ENCODE assay signal across 19 mouse cellular contexts in genomic region chr15:99861536-99861935, GRCm38 (mm10). TPM values are rescaled to one million over a fixed set of nuclear protein-coding genes. Genes with fewer than 3 reads are reported as not detected.
DNase-seq lines count a peak whose midpoint lies in the region; ATAC-seq and TF ChIP-seq lines count a peak whose summit lies in the region.
"Had no signal": no experiment of that assay in that cellular context is flagged by ENCODE, and none has a peak within 500 bp of the region (broad histone marks: within the 10 kb centered on the region; RNA-seq: fewer than 3 reads in every experiment).

No protein-coding gene starts in this region.

- peaks cover 5% of the 10 kb centered on the region; the same call in 1 of the 2 replicates for H3K36me3 ChIP-seq in hindbrain, embryonic 10.5 days
- no peaks in the 10 kb centered on the region for H3K36me3 ChIP-seq in hindbrain, embryonic 14.5 days (replicated peaks; ENCODE audit: control insufficient read depth, insufficient read depth)
- H3K36me3 ChIP-seq in lung, embryonic 16.5 days (ENCODE audit: control insufficient read depth, insufficient read depth, low read length): peaks cover 2% of the 10 kb centered on the region; the same call in 1 of the 2 replicates
- no peaks in the 10 kb centered on the region for H3K36me3 ChIP-seq in embryonic facial prominence, embryonic 15.5 days
- H3K36me3 ChIP-seq in small intestine, adult 2 months (ENCODE audit: control insufficient read depth, insufficient read depth, low read length): peaks cover 36% of the 10 kb centered on the region
- H3K36me3 ChIP-seq: embryonic facial prominence, embryonic 12.5 days; G1E; midbrain, embryonic 12.5 days had no signal

- peaks cover 18% of the 10 kb centered on the region; the same call in 1 of the 2 replicates for H3K4me1 ChIP-seq in hindbrain, embryonic 10.5 days (replicated peaks)
- H3K4me1 ChIP-seq in hindbrain, embryonic 14.5 days (replicated peaks; ENCODE audit: control insufficient read depth, insufficient read depth, low read length): 0 out of 2 replicates have a peak, but pooled peaks cover 4% of the 10 kb centered on the region
- peaks cover 11% of the 10 kb centered on the region for H3K4me1 ChIP-seq in lung, embryonic 16.5 days (replicated peaks; ENCODE audit: control insufficient read depth, insufficient read depth, low read length)
- peaks cover 19% of the 10 kb centered on the region for H3K4me1 ChIP-seq in lung, adult 2 months (ENCODE audit: control insufficient read depth, insufficient read depth, low read length)
- H3K4me1 ChIP-seq in embryonic facial prominence, embryonic 15.5 days: peaks cover 18% of the 10 kb centered on the region
- H3K4me1 ChIP-seq in small intestine, adult 2 months (ENCODE audit: control insufficient read depth, insufficient read depth, insufficient read length, low read length): peaks cover 31% of the 10 kb centered on the region

- H3K27ac ChIP-seq in hindbrain, embryonic 10.5 days: peak overlapping the region; percentile 59; the same call in 1 of the 2 replicates
- no peak overlapping the region for H3K27ac ChIP-seq in hindbrain, embryonic 14.5 days
- H3K27ac ChIP-seq in lung, embryonic 16.5 days (ENCODE audit: low read length): no peak overlapping the region
- H3K27ac ChIP-seq in embryonic facial prominence, embryonic 15.5 days (replicated peaks): 0 out of 2 replicates have a peak overlapping the region, but pooled peaks have one; percentile 13
- H3K27ac ChIP-seq in small intestine, adult 2 months (ENCODE audit: insufficient read depth, low read depth, low read length): peak overlapping the region; percentile 63
- H3K27ac ChIP-seq: embryonic facial prominence, embryonic 12.5 days; forebrain, embryonic 13.5 days; midbrain, embryonic 12.5 days had no signal

- no peak for ATAC-seq in hindbrain, embryonic 14.5 days (ENCODE audit: low FRiP score)
- ATAC-seq in lung, embryonic 16.5 days (ENCODE audit: low read depth): 0 out of 2 replicates have a peak, but pooled peaks have one; percentile 16
- ATAC-seq in embryonic facial prominence, embryonic 15.5 days (ENCODE audit: insufficient number of reproducible peaks, low FRiP score, low TSS enrichment, low read depth): no peak
- ATAC-seq: forebrain, embryonic 13.5 days; inflammation-experienced regulatory T-cells, adult 6 months had no signal

- no peak for TF ChIP-seq CTCF in lung, adult 2 months (IDR thresholded peaks at IDR 0.05; ENCODE audit: insufficient read depth, low read length)
- TF ChIP-seq CTCF in small intestine, adult 2 months (IDR thresholded peaks at IDR 0.05; ENCODE audit: extremely low read depth, insufficient read length, insufficient replicate concordance, low read depth, low read length): no peak

- no peaks in the 10 kb centered on the region for H3K27me3 ChIP-seq in hindbrain, embryonic 10.5 days (ENCODE audit: insufficient read depth, poor library complexity, severe bottlenecking)
- no peaks in the 10 kb centered on the region for H3K27me3 ChIP-seq in hindbrain, embryonic 14.5 days (ENCODE audit: control insufficient read depth, insufficient read depth, low read length)
- H3K27me3 ChIP-seq in lung, embryonic 16.5 days (ENCODE audit: control insufficient read depth, insufficient read depth, low read depth, low read length): no peaks in the 10 kb centered on the region
- H3K27me3 ChIP-seq in embryonic facial prominence, embryonic 15.5 days: no peaks in the 10 kb centered on the region
- H3K27me3 ChIP-seq in small intestine, adult 2 months (ENCODE audit: control insufficient read depth, insufficient read depth, low read length): no peaks in the 10 kb centered on the region
- H3K27me3 ChIP-seq: embryonic facial prominence, embryonic 12.5 days; forebrain, embryonic 13.5 days; midbrain, embryonic 12.5 days had no signal

- no peak for TF ChIP-seq POLR2A in lung, adult 2 months (IDR thresholded peaks at IDR 0.05; ENCODE audit: borderline replicate concordance, extremely low read depth, low read depth, low read length)
- TF ChIP-seq POLR2A in small intestine, adult 2 months (IDR thresholded peaks at IDR 0.05; ENCODE audit: low read depth, low read length): no peak

- H3K4me2 ChIP-seq in hindbrain, embryonic 14.5 days (replicated peaks): no peak overlapping the region
- H3K4me2 ChIP-seq in lung, embryonic 16.5 days (ENCODE audit: low read depth, low read length): no peak overlapping the region
- H3K4me2 ChIP-seq in embryonic facial prominence, embryonic 15.5 days (replicated peaks): no peak overlapping the region
- H3K4me2 ChIP-seq: embryonic facial prominence, embryonic 12.5 days; forebrain, embryonic 13.5 days; midbrain, embryonic 12.5 days had no signal

- WGBS in hindbrain, embryonic 10.5 days: 82% methylated on average over 6 of the region's 6 CpGs
- 77% methylated on average over 6 of the region's 6 CpGs for WGBS in hindbrain, embryonic 14.5 days
- WGBS in lung, embryonic 16.5 days: 68% methylated on average over 6 of the region's 6 CpGs
- WGBS in lung, adult 2 months: 50% methylated on average over 6 of the region's 6 CpGs
- WGBS in embryonic facial prominence, embryonic 15.5 days: 56% methylated on average over 6 of the region's 6 CpGs
- WGBS in small intestine, adult 2 months: 44% methylated on average over 6 of the region's 6 CpGs

- H3K9me3 ChIP-seq in hindbrain, embryonic 10.5 days: no peaks in the 10 kb centered on the region
- H3K9me3 ChIP-seq in hindbrain, embryonic 14.5 days (ENCODE audit: control insufficient read depth, low read length): no peaks in the 10 kb centered on the region
- no peaks in the 10 kb centered on the region for H3K9me3 ChIP-seq in lung, embryonic 16.5 days (ENCODE audit: control insufficient read depth, low read length)
- no peaks in the 10 kb centered on the region for H3K9me3 ChIP-seq in embryonic facial prominence, embryonic 15.5 days (replicated peaks)
- H3K9me3 ChIP-seq: embryonic facial prominence, embryonic 12.5 days; forebrain, embryonic 13.5 days; G1E; midbrain, embryonic 12.5 days had no signal

- DNase-seq in hindbrain, embryonic 10.5 days (ENCODE audit: low spot score): no peak
- no peak for DNase-seq in hindbrain, embryonic 14.5 days (ENCODE audit: low spot score)
- DNase-seq in lung, adult 2 months: no peak
- no peak for DNase-seq in T-cell, adult 2 months (ENCODE audit: low spot score)
- no peak for DNase-seq in adrenal gland, adult (ENCODE audit: inconsistent age in 2 of 2, low spot score in 1 of 2)
- DNase-seq: B cell, adult 2 months; cerebellum, postnatal 25 days; gastrocnemius, adult 2 months; heart, postnatal 4 days; right cerebral cortex, postnatal 4 days; thymus, postnatal 36 days had no signal

- no peak overlapping the region for H3K4me3 ChIP-seq in hindbrain, embryonic 10.5 days
- no peak overlapping the region for H3K4me3 ChIP-seq in hindbrain, embryonic 14.5 days (replicated peaks; ENCODE audit: low read length)
- H3K4me3 ChIP-seq in lung, embryonic 16.5 days (ENCODE audit: low read length): no peak overlapping the region
- H3K4me3 ChIP-seq in lung, adult 2 months (replicated peaks; ENCODE audit: extremely low read depth, low read depth, low read length): no peak overlapping the region
- H3K4me3 ChIP-seq in embryonic facial prominence, embryonic 15.5 days (replicated peaks): no peak overlapping the region
- no peak overlapping the region for H3K4me3 ChIP-seq in small intestine, adult 2 months (ENCODE audit: low read depth, low read length)
- H3K4me3 ChIP-seq: embryonic facial prominence, embryonic 12.5 days; forebrain, embryonic 13.5 days; gastrocnemius, adult 2 months; midbrain, embryonic 12.5 days had no signal

- H3K9ac ChIP-seq in hindbrain, embryonic 14.5 days: no peak overlapping the region
- H3K9ac ChIP-seq in lung, embryonic 16.5 days (ENCODE audit: low read length): no peak overlapping the region
- H3K9ac ChIP-seq in embryonic facial prominence, embryonic 15.5 days: no peak overlapping the region
- H3K9ac ChIP-seq: embryonic facial prominence, embryonic 12.5 days; forebrain, embryonic 13.5 days; midbrain, embryonic 12.5 days had no signal

RNA-seq across cellular contexts. Expression of gene Lima1, which starts 13.7 kb away (rescaled TPM):
- 29.5 and 33.4 TPM in 2 replicates for polyA plus RNA-seq in hindbrain, embryonic 10.5 days (2016; fragmentation: Nextera tagmentation; extraction: Ambion mirVana)
- polyA plus RNA-seq in hindbrain, embryonic 14.5 days (2014; fragmentation: Nextera tagmentation; extraction: Ambion mirVana): 11.2 and 14.5 TPM in 2 replicates
- polyA plus RNA-seq in lung, embryonic 16.5 days (2015; fragmentation: Nextera tagmentation; extraction: Ambion mirVana): 44.9 and 47.0 TPM in 2 replicates
- polyA plus RNA-seq in lung, adult 2 months (2012; rRNA removed): 23.6 and 29.7 TPM in 2 replicates
- polyA plus RNA-seq in embryonic facial prominence, embryonic 15.5 days (2015; fragmentation: Nextera tagmentation; extraction: Ambion mirVana): 87.1 and 90.8 TPM in 2 replicates
- polyA plus RNA-seq in small intestine, adult 2 months (2012; rRNA removed): 26.1 and 47.7 TPM in 2 replicates

Comparison
In these comparisons a context has a peak if more than half of its experiments do, and no peak if none do; other contexts are left out.
1. H3K27ac ChIP-seq: peak in hindbrain, embryonic 10.5 days (single experiment), embryonic facial prominence, embryonic 15.5 days (single experiment) and small intestine, adult 2 months (single experiment); none in hindbrain, embryonic 14.5 days (single experiment) and lung, embryonic 16.5 days (single experiment).